Mouse (Mus musculus) megakaryocyte, adult 5-6 weeks (primary cell): ENCODE results near the gene Zbtb20. TPM values are rescaled to one million over a fixed set of nuclear protein-coding genes. Genes with fewer than 3 reads are reported as not detected.

Experiments
- ATAC-seq: 2 replicates; pipeline ENCODE4 v1.8.0; 2016; ENCODE audit warnings: mild to moderate bottlenecking, inconsistent platforms; ENCODE audit not compliant: poor library complexity, severe bottlenecking
- total RNA-seq, 2 experiments: library from RNA; stranded (forward) in 1 of 2; stranded (reverse) in 1 of 2; fragments of 153-499, 151-499 nt in 1 of 2; fragments of 221-1000, 200-1000 nt in 1 of 2; gene quantifications; 2 replicates each; pipeline versions ENCODE4 v1.2.3 to v1.2.4; 2015 to 2017

The Zbtb20 gene
- total RNA-seq, 2 experiments from 2014 or later: 5.1 to 7.6 TPM

DNA sequence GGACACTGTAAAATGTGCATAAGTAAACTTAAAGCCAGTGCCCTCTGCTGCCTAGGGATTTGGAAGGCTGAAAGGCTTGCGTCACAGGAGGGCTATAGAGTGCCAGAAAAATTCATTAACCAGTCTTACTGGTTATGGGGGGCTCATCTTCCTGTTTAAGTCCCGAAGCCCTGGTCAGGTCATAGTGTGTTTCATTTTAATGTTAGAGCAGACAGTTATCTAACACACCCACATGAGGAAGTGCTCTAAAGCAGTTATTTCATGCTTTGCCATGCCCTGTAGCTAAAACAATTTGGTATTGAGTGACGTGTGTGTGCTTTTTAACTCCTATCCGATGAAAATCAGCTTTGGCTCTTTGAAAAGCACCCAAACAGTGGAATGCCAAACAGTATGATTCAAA lies 34.3 kb downstream of the Zbtb20 start:
- peak; percentile 67 for ATAC-seq

DNA sequence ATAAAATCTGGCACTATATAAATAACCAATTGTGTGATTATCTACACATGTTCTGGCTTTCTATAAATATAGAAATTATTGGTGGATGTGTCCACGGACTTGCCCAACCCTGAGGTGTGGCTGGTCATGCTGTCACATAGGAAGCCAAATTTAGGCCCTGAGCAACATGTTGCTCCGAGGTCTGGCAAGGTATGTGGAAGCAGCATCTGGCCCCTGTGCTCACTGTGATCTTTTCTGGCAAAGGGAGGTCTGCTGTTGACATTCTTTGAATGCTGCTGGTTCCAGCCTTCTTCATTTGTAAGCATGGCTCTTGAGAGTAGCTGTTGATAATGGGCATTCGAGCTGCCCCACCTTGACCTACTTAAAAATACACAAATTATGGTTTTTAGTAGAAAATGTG lies 35.0 kb downstream of the Zbtb20 start:
- no peak for ATAC-seq

DNA sequence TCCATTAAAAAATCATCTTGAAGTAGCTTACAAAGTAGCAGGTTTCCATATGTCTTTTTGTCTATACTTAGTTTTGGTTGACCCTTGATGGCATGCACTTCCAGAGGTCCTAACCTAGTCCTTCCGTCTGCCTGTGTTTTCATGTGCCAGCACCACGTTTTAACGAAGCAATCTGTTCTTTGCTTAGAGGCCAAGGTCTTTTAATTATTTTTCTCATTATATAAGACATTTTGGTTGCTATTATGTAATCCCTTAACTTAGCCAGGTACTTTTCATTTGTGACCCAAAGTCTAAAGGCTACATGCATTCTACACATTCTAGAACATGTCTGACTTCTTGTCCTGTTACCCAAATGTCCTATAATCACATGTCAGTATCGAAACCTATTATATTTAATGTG lies 35.6 kb downstream of the Zbtb20 start:
- no peak for ATAC-seq

DNA sequence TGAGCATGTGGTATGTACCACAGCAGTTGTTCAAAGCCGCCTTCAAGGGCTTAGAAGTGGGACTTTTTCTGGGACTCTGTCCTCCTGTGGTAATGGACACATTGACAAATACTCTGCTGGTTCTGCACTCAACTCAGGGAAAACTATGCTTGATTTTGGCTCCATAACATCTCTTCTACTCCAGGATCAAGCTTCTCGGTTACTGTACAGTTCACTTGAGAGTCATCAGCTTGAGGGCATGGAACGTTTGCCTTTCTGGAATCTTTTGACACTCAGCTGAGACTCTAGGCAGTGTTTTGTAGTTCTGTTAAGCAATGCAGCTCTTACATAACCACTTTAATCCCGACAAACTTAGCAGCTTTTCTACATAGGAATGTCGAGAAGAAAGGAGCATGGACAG lies 36.1 kb downstream of the Zbtb20 start:
- ATAC-seq: no peak

DNA sequence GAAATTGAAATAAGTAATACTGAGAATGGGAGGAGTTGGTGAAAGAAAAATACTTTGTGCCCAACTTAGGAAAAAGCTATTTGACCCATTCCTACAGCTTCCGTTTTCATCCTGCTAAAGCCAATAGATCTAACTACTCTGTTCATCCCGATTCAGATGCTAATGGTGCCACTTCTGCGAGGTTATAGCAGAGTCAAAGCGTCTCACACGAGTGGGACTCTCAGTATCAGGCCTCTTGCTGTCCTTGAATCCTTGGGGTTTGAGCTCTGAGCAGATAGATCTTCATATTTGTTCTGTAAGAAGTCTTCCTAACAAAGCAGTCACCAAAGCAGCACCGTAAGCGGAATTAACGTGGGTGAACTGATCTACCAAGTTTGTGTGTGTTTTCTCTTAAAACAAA lies 37.6 kb downstream of the Zbtb20 start:
- no peak for ATAC-seq

DNA sequence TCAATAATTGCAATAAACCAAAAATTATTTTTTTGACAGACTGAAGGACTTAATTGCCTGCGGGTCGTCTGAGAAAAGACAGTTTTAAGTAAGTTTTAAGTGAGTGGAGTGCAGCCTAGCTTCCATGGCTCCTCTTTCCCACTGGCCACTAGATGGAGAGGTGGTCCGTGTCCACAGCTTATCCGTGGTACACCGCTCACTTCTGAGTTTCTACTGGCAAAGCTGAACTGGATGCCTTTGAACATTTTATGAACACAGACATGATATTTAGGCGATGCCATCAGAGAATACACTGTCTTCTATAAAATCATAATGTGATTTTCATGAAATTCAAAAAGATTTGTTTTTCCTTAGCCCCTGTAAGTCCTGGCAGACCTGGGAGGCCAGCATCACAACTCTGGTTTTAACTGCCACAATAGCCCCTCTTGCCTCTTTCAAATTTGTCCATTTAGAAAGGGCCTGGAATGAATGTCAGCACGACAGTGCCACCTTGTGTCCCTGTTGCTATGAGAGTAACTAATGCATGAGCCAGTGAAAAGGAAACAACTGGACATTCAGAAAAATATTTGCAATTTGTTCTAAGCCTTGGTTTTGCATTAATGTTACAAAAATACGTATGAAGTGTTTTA lies 38.9 kb downstream of the Zbtb20 start:
- ATAC-seq: peak; percentile 56

DNA sequence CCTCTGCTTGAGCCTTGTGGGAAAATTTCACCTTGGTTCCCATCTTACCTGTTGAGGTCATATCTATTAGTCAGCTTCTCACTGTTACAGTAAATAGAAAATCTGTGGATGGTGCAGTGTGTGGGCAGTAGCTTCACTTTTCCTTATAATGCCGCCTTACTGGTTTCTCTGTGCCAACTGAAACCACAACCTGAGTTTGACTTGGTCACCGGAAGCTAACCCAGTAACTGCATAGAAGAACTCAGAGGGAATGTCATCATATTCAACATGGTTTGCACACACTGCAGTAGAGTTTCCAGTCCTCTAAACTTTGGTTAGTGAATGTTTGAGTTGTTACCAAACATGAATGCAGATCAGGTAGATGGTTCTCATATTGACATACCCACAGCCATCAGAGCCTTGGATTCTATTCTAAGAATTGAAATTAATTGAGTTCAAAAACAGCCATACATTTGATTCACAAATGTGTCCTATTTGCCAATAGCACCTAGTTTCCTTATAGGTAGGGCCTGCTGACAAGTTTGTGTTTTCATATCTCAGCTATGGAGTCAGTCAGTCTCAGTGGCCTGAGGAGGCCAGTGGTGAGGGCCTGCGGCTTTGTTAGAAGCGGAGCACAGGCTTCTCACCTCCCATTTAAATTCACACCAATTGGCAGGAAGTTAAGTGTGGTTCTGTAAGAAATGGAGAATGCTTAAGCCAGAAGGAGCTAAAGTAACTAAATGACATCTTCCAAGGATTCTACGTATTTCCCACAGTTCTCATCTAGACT lies 44.5 kb downstream of the Zbtb20 start:
- ATAC-seq: peak; percentile 91

DNA sequence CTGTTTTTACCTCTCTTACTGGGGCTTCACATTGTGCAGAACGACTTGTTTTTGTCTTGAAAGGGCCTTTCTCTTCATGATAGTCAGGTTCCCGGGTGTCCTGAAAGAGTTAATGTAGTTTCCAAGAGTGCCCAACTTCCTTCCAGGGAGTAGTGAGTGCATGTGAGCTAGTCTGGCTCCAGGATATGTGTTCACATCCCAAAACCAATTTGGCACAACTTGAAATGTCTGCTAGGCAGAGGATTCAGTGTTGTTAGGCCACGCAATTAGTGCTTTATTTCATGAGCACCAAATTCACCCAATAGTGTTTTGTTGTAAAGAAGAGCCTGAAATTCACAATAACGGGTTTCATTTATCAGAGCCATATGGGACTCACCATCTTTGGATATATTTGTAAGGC lies 45.8 kb downstream of the Zbtb20 start:
- no peak for ATAC-seq

DNA sequence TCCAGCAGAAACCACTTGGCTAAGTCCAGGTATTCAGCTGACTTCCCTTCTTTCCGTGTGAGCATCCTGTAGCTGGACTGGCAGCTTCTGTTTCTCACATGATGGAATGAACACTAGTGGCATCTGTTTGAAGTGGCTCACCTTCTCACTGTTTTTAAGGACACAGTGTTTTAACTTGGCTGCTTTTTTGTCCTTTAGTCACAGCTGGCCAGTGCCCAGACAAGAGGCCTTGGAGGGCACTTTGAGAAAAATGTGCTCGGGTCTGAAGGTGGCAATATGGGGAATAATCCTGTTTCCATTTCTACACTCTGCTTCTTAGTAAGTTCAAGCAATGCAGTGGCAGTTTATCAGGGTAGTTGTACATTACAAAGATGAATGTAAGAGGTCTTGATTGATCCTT lies 62.5 kb downstream of the Zbtb20 start:
- no peak for ATAC-seq

DNA sequence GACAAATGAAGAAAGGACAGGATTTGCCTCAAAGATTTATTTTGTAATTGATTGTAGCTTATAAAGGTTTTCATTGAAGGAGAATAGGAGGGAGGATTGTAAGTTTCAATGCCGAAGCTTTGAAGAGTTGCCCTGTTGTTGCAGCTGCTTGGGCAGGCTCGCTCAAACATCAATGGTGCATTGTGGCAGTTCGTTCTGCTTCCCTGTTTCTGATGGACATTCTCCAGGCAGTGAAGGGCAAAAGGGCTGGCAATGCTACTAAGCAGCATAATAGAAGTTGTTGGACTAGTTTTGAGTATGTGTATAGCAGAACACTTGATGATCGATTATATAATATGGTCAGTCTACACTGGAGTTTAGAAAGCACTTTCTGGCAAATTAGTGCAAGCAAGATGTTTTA lies 71.3 kb downstream of the Zbtb20 start:
- ATAC-seq: no peak

DNA sequence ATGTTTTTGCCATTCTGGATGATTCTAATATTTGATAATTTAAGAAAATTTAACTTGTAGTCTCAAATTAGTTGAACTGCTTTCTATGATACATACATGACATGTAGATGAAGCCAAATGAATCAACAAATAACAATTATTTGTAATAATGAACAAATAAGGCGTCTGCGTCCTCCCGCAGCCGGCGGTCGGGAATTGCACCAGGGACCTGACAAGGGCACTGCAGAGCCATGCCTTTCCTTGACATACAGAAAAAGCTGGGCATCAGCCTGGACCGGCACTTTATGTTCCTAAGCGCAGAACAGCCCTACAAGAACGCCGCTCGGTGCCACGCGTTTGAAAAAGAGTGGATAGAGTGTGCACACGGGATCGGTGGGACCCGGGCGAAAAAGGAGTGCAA lies 79.7 kb downstream of the Zbtb20 start:
- peak; percentile 67 for ATAC-seq

DNA sequence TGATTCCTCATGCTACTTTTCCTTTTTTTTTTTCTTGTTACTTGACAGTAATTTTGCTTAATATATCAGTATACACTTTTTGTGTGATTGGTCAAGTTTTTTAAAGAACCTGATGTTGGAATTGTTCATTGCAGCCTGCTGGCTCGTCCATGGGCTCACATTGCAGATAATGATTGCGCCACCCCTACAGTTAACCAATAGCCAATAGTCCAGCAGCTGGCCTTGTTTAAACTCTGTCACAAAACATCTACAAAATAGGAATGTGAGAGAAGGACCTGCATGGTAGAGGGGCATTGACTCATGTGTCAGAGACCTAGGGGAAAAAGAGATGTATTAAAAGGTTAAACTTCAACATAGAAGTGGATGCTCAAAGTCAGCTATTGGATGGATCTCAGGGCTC lies 97.2 kb downstream of the Zbtb20 start:
- no peak for ATAC-seq

DNA sequence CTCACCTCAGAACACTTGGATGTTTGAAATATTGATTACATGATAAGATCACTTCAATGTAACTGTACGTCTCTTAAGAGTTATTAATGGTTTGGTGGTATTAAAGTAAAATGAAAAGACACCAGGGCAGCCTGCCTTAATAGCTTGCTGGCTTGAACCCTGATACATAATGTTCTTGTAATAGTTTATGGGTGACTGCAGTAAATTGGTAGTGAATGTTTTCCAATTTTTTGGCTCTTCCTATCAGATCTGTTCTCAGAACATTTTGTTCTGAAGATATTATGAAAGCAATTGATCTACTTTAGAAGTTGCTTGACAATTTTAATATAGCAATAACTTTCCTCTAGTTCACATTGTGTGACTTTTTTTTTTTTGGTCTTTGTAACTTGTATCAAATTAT lies 123.2 kb downstream of the Zbtb20 start:
- no peak for ATAC-seq

DNA sequence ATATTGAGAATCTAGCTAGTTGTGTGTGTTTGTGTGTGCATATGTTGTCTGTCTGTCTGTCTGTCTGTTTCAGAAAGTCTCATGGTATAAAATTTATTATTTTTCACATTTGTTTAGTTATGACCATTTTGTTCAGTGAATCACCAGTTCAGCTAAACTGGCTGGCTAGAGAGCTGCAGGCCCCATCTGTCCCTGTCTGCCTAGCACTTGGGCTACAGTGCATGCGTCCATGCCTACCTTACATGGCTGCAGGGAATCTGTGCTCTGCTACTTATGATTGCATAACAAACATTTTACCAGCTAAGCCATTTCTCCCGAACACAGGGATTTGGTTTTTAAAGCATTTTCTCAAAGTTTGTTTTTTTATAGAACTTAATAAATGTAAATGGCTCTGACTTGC lies 150.7 kb downstream of the Zbtb20 start:
- ATAC-seq: no peak

DNA sequence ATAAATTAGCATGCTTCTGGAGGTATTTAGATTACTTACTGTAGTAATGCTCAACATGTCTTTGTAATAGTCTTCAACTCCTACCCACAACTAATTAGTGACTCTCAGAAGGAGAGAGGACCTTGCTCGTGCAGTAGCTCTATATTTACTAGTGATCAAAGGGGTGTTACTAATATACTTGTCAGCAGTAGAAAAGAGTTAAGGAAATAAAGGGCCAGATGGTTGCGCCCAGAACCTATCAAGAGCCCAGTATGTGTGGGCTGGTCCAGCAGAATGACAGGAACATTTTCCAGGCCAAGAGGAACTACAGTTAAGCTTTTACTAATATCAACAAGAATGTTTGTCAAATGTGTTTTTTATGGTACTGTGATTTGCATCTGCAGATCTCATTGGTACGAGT lies 153.6 kb downstream of the Zbtb20 start:
- no peak for ATAC-seq

DNA sequence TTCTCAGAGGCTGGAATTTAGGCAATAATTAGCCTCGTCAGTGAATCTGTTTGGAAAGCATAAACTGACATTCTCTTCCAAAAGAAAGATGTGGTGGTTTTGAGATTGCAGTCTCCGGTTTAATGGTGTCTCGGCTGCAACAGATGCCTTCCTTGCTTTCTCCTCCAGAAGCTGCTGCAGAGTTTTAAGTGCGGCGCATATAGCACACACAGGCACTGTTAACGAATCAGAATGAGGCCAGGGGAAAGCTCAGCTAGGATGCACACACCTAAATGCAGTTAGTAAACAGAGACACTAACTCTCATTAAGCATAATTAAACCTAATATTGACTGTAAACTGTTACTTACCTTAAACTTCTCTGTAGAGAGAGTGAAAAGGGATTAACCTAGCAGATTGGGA lies 160.0 kb downstream of the Zbtb20 start:
- no peak for ATAC-seq

DNA sequence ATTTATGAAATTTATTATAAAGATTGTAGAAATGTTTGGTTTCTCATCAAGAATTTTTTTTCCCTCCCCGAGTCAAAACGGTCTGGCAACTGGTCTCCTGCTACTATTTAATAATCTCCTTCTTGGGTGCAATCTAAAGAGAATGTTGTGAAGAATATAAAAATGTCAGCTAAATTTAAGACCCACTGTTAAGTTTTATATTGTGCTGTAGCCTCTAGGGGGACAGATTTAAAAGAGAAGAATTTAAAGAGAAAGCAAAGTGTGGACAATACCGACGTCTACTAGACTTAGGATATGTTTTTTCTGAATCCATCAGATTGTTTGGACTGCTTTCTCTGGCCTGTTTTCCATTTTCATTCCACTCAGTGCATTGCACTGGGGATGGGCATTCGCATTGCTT lies 160.8 kb downstream of the Zbtb20 start:
- no peak for ATAC-seq

DNA sequence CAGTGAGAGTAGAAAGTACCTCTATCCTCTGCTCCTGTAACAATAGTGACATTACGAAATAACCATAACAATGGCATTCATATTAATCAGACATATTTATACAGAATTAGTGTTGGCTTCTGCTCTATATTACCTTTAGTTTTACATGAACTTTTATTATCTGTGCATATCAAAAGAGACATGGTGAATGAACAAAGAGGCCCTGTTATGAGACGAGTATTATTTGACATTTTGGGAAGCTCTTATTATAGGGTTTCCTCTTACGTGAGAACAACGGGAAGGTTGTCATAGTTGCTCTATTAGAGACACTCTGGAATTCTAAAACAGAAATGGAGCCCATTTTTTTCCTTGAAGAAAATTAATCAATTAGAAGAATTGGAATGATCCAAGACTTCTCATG lies 161.6 kb downstream of the Zbtb20 start:
- no peak for ATAC-seq

DNA sequence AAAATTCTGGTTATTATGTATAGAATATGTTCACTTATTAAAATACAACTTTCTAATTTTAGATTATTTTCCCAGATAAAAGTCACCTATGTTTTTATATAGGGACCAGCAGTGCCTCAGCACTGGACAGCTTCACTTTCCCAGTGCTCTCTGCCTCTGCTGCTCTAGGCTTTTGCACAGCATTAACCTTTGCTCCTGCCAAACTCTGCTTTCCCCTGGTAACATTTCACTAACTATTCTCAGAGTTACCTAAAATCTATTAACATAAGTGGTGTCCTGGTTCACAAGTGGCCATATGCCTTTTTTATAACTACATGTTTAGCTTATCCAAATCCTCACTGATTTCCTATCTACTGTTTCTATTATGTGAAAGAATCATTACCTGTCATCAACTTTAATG lies 169.9 kb downstream of the Zbtb20 start:
- ATAC-seq: no peak

DNA sequence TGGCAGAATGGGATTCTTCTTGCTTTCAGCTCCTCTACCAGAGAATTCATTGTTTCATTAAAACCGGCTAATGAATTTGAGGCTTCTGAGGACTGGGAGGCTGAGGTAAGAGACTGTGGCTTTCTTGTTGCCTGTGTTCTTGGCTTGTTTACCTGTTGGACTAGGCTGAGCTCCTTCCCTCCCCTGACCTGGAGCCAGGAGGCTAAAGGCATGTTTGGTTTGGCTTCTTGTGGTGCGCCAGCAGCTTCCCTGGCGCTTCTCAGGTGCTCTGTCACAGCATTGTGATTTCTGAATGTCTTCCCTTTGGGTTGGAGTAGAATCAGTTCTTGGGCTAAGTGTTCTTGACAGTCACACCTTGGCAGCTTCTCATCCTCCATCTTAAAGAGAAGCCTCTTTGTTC lies 171.0 kb downstream of the Zbtb20 start:
- no peak for ATAC-seq

DNA sequence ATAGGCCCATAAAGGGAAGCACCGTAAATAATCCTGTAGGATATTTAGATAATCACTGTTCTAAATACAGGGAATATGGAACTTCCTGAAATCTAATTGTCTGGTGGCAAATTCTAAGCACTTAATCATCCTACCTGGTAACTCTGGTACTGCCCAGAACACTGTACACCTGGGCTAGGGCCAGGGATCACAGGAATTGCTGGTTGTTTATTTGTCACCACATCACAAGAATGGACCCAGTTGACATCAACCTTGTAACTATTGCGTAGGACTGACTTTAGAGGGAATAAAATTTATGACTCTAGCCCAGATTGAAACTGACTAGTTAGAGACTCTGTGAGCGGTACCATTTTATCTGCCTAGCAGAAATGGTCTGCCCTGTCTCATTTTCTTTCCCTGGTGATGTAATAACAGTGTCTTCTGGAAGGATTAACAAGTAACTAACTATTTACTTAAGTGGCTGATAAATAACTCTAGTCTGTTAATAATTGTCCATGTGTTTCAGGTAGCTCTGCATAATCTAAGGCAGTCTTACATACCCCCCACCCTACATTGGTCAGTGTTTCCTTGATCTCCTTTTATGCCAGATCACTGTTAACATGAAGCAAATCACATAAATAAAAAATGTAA lies 194.1 kb downstream of the Zbtb20 start:
- ATAC-seq: no peak

DNA sequence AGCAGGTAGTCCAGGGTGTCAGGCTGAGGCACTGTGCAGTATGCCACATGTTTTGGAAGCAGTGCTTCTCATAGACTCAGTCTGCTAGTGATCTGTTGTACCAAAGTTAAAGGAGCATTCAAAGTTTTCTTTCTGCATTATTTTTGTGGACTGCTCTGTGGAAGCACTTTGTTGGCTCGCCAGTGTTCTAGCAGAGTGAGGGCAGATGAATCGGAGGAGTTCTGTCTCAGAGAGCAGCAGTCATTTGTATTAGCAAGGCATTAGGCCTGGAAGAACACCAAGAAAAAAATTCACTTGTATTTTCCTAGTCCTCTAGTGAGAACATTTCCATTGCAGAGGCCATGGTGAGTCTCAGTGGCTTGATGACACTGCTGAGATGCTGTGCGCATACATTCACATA lies 196.2 kb downstream of the Zbtb20 start:
- ATAC-seq: no peak
